Mouse (Mus musculus): Measurements from ENCODE around the gene Mpst.

DNA sequence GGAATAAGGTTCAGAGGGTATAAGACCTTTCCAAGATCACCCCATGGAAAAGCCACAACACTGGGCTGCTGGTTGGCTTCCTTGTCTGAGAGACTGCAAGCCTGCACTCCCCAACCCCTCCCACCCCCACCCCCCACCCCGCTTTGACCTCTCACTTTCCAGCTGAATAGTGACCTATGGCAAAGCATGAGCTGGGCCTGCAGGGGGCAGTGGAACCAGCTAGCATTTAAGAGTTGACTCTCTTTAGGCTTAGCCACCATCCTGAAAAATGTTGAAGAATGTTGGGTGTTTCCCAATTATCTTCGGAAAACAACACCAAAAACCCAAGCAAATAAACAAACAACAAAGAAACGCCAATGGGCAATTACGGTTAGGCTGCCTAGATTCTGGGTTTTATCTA, 19.0 kb downstream of the Mpst start:
- TF ChIP-seq CTCF (IDR thresholded peaks at IDR 0.05; ENCODE audit: extremely low read depth, insufficient read depth, low read length) (no peak), POLR2A (IDR thresholded peaks at IDR 0.05; ENCODE audit: extremely low read depth, insufficient read depth, low read length) (no peak)
